Mouse (Mus musculus) heart, adult 2 months (tissue): ENCODE results near the gene Fbxw9.

Experiments
- CTCF ChIP-seq: fragments of 200-600 bp; IDR thresholded peaks from 2 replicates; pipeline ENCODE4 v1.8.1; 2022; ENCODE audit warnings: antibody characterized with exemption, mild to moderate bottlenecking, moderate library complexity
- EP300 ChIP-seq: fragments of 200-500 bp; IDR thresholded peaks from 2 replicates; pipeline ENCODE4 v1.6.1; 2011; ENCODE audit warnings: low read depth, low read length, control low read depth; ENCODE audit not compliant: insufficient read depth
- POLR2A ChIP-seq: fragments of 200-500 bp; IDR thresholded peaks from 2 replicates; pipeline ENCODE4 v1.6.1; 2011; ENCODE audit warnings: mild to moderate bottlenecking, low read depth, low read length, control low read depth; ENCODE audit not compliant: insufficient read depth

- TF ChIP-seq CTCF (no peak), POLR2A (no peak), EP300 (no peak)
Observed at GRCm38 (mm10) chr8:85027922-85028321, 31.9 kb upstream of the Fbxw9 start.
